Mouse (Mus musculus): ENCODE measurements at regions not wholly inside any gene's neighbourhood (a gene's known extent, or its start where the extent isn't known, plus 50 kb on each side); places are given as distances from the start of the nearest gene placed in this dataset.
"Not testable (repeated sequence)": the region's sequence is repeated elsewhere in the genome, so short reads cannot be mapped to it uniquely, and the experiment has no call there.

GRCm38 (mm10) chr1:141246125-141246524 is 1000.2 kb downstream of the Kcnt2 start:
- DNase-seq (ENCODE audit: low read depth, low spot score) = not testable (repeated sequence)

- no peak for DNase-seq (ENCODE audit: low read depth, low spot score)
Observed at GRCm38 (mm10) chr1:141274738-141275137, 1028.8 kb downstream of the Kcnt2 start.

- DNase-seq (ENCODE audit: low read depth, low spot score) = no peak
Observed at GRCm38 (mm10) chr1:141281513-141281912, 1035.6 kb downstream of the Kcnt2 start.

- no peak for DNase-seq (ENCODE audit: low read depth, low spot score)
Observed at GRCm38 (mm10) chr1:141322968-141323367, 1077.0 kb downstream of the Kcnt2 start.

GRCm38 (mm10) chr1:141338073-141338472 is 1092.1 kb downstream of the Kcnt2 start:
- DNase-seq (ENCODE audit: low read depth, low spot score) = peak; percentile 6

- no peak for DNase-seq (ENCODE audit: low read depth, low spot score)
Observed at GRCm38 (mm10) chr1:141369447-141369846, 1123.5 kb downstream of the Kcnt2 start.

- DNase-seq (ENCODE audit: low read depth, low spot score) = no peak
Observed at GRCm38 (mm10) chr1:141375966-141376365, 1130.0 kb downstream of the Kcnt2 start.

- no peak for DNase-seq (ENCODE audit: low read depth, low spot score)
Observed at GRCm38 (mm10) chr1:141401334-141401733, 1155.4 kb downstream of the Kcnt2 start.

GRCm38 (mm10) chr1:141429675-141430074 is 1183.7 kb downstream of the Kcnt2 start:
- peak; percentile 55 for DNase-seq (ENCODE audit: low read depth, low spot score)

GRCm38 (mm10) chr1:141430117-141430516 is 1184.2 kb downstream of the Kcnt2 start:
- no peak for DNase-seq (ENCODE audit: low read depth, low spot score)

GRCm38 (mm10) chr1:141435452-141435851 is 1189.5 kb downstream of the Kcnt2 start:
- no peak for DNase-seq (ENCODE audit: low read depth, low spot score)

GRCm38 (mm10) chr1:141440234-141440633 is 1194.3 kb downstream of the Kcnt2 start:
- no peak for DNase-seq (ENCODE audit: low read depth, low spot score)

- DNase-seq (ENCODE audit: low read depth, low spot score) = no peak
Observed at GRCm38 (mm10) chr1:141450960-141451359, 1205.0 kb downstream of the Kcnt2 start.

GRCm38 (mm10) chr1:141464576-141464975 is 1218.6 kb downstream of the Kcnt2 start:
- no peak for DNase-seq (ENCODE audit: low read depth, low spot score)

Measured in telencephalon, adult 2 months (tissue).